ENCODE assay signal across 13 mouse cellular contexts in the genomic region with DNA sequence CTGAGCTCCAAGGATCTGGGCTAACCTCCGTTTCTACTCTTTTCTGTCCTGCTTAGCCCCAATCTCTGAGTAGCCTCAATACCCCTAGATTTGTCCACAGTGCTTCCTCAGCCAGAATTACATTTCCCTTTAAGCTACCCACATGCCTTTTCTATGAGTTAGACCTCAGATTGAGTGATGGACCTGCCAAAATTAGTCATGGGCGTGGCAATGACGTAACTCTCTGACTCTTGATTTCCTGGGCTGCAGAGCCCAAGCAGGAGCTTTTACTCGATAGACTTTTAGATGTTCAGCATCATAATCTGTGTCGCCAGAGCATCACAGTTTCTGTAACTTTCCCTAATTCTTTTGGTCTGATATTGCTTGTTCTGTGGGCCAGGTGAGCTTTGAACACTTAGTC.
DNase-seq lines count a peak whose midpoint lies in the region; ATAC-seq lines count a peak whose summit lies in the region.
"Had no signal": no experiment of that assay in that cellular context is flagged by ENCODE, and none has a peak within 500 bp of the region (broad histone marks: within the 10 kb centered on the region; RNA-seq: fewer than 3 reads in every experiment).

No protein-coding gene starts in this region.

- ATAC-seq in erythroblast, adult 5-6 weeks (replicated peaks; ENCODE audit: low FRiP score, poor library complexity, severe bottlenecking), result no peak
- ATAC-seq: hindbrain, embryonic 16.5 days; intestine, postnatal 0 days; midbrain, embryonic 13.5 days had no signal

- DNase-seq in gastrocnemius, adult 18-20 months (ENCODE audit: low spot score), result peak; percentile 10
- DNase-seq in gastrocnemius, adult 8-10 months (ENCODE audit: low spot score in 2 of 2), result no peak
- DNase-seq in 3T3-L1 (ENCODE audit: low read depth, low spot score), result peak; percentile 81
- peak; percentile 34 for DNase-seq in adrenal gland, postnatal 25 days
- peak; percentile 27 to 53 for DNase-seq in heart, postnatal 14 days
- DNase-seq in urinary bladder, postnatal 14 days (ENCODE audit: low spot score), result no peak
- DNase-seq: cerebellum, adult 18-20 months; cerebellum, postnatal 25 days; right cerebral cortex, adult 18-20 months had no signal

- intact Hi-C loops in heart, postnatal 14 days (cut with DNase I), result no loop called here

Comparison
In these comparisons a context has a peak if more than half of its experiments do, and no peak if none do; other contexts are left out.
1. DNase-seq: peak in gastrocnemius, adult 18-20 months (single experiment), 3T3-L1 (single experiment), adrenal gland, postnatal 25 days (single experiment) and heart, postnatal 14 days (2 of 2); none in gastrocnemius, adult 8-10 months (0 of 2) and urinary bladder, postnatal 14 days (single experiment).